Mouse (Mus musculus): ENCODE results near the gene Mast3. TPM values are rescaled to one million over a fixed set of nuclear protein-coding genes. Genes with fewer than 3 reads are reported as not detected.

Mast3 gene
- polyA plus RNA-seq, 1 experiment from 2014 or later = 14.7 TPM

GRCm38 (mm10) chr8:70801830-70802229, 3.0 kb downstream of the Mast3 start:
- Histone ChIP-seq H3K4me3 (ENCODE audit: low read depth, low read length) (no peak overlapping the region), H3K27me3 (ENCODE audit: control insufficient read depth, insufficient read depth, low read length) (peaks cover 57% of the 10 kb centered on the region), H3K9me3 (ENCODE audit: control insufficient read depth, low read length) (no peaks in the 10 kb centered on the region), H3K9ac (ENCODE audit: low read length) (no peak overlapping the region), H3K27ac (ENCODE audit: low read depth, low read length) (no peak overlapping the region), H3K4me1 (ENCODE audit: control insufficient read depth, insufficient read depth, low read length) (peaks cover 17% of the 10 kb centered on the region), H3K36me3 (ENCODE audit: control insufficient read depth, insufficient read depth, low read length) (no peaks in the 10 kb centered on the region), H3K4me2 (ENCODE audit: low read depth) (no peak overlapping the region)
- DNase-seq (ENCODE audit: low spot score) = no peak
- no peak for ATAC-seq (ENCODE audit: insufficient read depth, low FRiP score, low TSS enrichment)
- WGBS = 78% methylated on average over 1 of the region's 1 CpGs

DNA sequence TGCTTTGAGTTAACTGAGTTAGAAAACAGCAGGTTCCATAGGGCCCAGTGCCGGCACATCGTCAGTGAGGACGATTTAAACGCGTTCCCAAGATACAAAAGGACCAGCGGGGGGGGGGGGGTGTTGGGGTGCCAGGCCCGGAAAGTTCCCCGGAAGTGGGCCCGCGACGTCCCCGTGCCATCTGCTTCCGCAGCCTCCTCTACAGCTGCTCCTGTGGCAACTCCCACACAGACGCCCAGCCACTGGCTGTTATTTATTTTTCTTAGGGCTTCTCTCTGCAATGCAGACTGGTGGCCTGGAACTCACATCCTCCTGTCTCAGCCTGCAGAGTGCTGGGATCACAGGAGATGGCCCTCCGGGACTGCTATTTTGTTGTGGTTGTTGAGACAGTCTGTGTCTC, 3.7 kb downstream of the Mast3 start:
- Histone ChIP-seq H3K4me3 (ENCODE audit: low read depth, low read length) (no peak overlapping the region), H3K36me3 (ENCODE audit: control insufficient read depth, insufficient read depth, low read length) (no peaks in the 10 kb centered on the region), H3K27me3 (ENCODE audit: control insufficient read depth, insufficient read depth, low read length) (peaks cover 58% of the 10 kb centered on the region), H3K4me1 (ENCODE audit: control insufficient read depth, insufficient read depth, low read length) (peaks cover 23% of the 10 kb centered on the region), H3K9me3 (ENCODE audit: control insufficient read depth, low read length) (no peaks in the 10 kb centered on the region), H3K4me2 (ENCODE audit: low read depth) (no peak overlapping the region), H3K9ac (ENCODE audit: low read length) (no peak overlapping the region), H3K27ac (ENCODE audit: low read depth, low read length) (no peak overlapping the region)
- no peak for DNase-seq (ENCODE audit: low spot score)
- no peak for ATAC-seq (ENCODE audit: insufficient read depth, low FRiP score, low TSS enrichment)
- 43% methylated on average over 15 of the region's 15 CpGs for WGBS

DNA sequence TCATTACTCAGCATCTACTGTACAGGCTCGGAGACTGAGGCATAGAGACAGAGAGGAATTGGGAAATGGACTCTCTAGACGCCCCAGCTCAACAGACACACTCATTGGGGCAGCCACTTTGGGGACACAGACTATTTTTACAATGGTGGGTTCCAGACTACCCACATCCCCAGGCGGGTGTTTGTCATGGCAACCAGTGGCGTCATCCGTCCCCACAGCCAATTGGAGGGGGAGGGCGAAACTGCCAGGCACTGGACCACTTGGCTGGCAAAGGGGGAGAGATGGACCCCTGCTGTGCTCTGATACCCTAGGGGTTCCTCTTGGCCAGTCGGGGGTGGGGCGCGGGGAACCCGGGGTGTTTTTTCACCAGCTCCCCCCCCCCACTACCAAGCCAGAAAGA, 4.2 kb downstream of the Mast3 start:
- 50% methylated on average over 10 of the region's 10 CpGs for WGBS
- H3K27me3 ChIP-seq (ENCODE audit: control insufficient read depth, insufficient read depth, low read length) = peaks cover 55% of the 10 kb centered on the region
- H3K4me1 ChIP-seq (ENCODE audit: control insufficient read depth, insufficient read depth, low read length) = peaks cover 24% of the 10 kb centered on the region
- no peaks in the 10 kb centered on the region for H3K9me3 ChIP-seq (ENCODE audit: control insufficient read depth, low read length)
- H3K9ac ChIP-seq (ENCODE audit: low read length) = no peak overlapping the region
- ATAC-seq (ENCODE audit: insufficient read depth, low FRiP score, low TSS enrichment) (no peak), DNase-seq (ENCODE audit: low spot score) (no peak)
- no peaks in the 10 kb centered on the region for H3K36me3 ChIP-seq (ENCODE audit: control insufficient read depth, insufficient read depth, low read length)
- H3K27ac ChIP-seq (ENCODE audit: low read depth, low read length) = no peak overlapping the region
- no peak overlapping the region for H3K4me2 ChIP-seq (ENCODE audit: low read depth)
- no peak overlapping the region for H3K4me3 ChIP-seq (ENCODE audit: low read depth, low read length)

- Histone ChIP-seq H3K27me3 (ENCODE audit: control insufficient read depth, insufficient read depth, low read length) (peaks cover 39% of the 10 kb centered on the region), H3K9me3 (ENCODE audit: control insufficient read depth, low read length) (no peaks in the 10 kb centered on the region), H3K36me3 (ENCODE audit: control insufficient read depth, insufficient read depth, low read length) (no peaks in the 10 kb centered on the region), H3K9ac (ENCODE audit: low read length) (no peak overlapping the region), H3K4me1 (ENCODE audit: control insufficient read depth, insufficient read depth, low read length) (peaks cover 16% of the 10 kb centered on the region), H3K4me2 (ENCODE audit: low read depth) (peak overlapping the region; percentile 65; the same call in 1 of the 2 replicates), H3K4me3 (ENCODE audit: low read depth, low read length) (peak overlapping the region; percentile 52), H3K27ac (ENCODE audit: low read depth, low read length) (no peak overlapping the region)
- DNase-seq (ENCODE audit: low spot score) = no peak
- WGBS = 14% methylated on average over 15 of the region's 15 CpGs
- no peak for ATAC-seq (ENCODE audit: insufficient read depth, low FRiP score, low TSS enrichment)
These were observed 6.6 kb downstream of the Mast3 start for GRCm38 (mm10) chr8:70798281-70798680.

DNA sequence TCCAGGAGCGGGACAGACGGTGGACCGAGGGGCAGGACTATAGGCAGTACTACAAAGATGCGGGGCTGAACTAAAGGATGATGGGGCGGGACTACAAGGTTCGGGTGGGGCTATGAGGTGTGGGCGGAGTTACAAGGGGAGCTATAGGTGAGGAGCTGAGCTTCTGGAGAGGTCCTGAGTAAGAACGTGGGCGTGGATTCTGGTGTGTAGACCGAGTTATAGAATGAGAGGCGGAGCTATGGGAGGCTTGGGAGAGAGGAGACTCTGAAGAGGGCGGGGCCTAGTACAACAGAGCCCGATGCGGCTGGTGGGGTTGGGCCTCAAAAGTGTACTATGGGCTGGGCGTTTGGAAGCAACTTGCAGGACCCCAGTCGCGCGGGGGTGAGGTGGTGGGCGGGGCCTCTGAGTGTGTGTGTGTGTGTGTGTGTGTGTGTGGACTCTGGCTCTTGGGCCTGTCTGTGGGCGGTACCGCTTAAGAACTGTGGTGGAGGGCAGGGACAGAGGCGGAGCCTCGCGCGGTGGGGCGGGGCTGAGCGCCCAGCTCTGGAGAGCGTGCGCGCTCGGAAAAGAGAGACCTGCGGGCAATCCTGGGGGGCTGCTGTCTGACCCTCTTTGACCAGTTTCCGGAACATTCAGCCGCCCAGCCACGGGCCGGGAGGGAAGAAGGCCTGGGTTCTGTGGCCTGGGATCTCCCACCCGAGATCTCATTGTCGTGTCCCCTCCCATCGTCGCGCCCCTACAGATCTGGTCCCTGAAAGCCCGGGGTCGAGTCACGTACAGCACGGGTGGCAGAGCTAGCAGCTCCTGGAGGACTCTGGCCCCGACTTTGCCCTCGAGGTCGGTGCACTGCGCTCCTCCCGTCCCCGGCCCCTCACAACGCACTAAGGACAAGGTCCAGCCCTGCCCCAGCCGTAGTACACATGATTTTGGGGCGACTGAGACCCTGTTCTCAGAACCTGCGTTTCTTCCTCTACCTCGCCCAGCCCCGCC, 7.5 kb downstream of the Mast3 start:
- Histone ChIP-seq H3K4me1 (ENCODE audit: control insufficient read depth, insufficient read depth, low read length) (peaks cover 24% of the 10 kb centered on the region), H3K9me3 (ENCODE audit: control insufficient read depth, low read length) (no peaks in the 10 kb centered on the region), H3K36me3 (ENCODE audit: control insufficient read depth, insufficient read depth, low read length) (no peaks in the 10 kb centered on the region), H3K4me3 (ENCODE audit: low read depth, low read length) (peak overlapping the region; percentile 52), H3K9ac (ENCODE audit: low read length) (peak overlapping the region; percentile 61), H3K27ac (ENCODE audit: low read depth, low read length) (peak overlapping the region; percentile 39; the same call in 1 of the 2 replicates), H3K4me2 (ENCODE audit: low read depth) (peak overlapping the region; percentile 65), H3K27me3 (ENCODE audit: control insufficient read depth, insufficient read depth, low read length) (peaks cover 36% of the 10 kb centered on the region)
- under 1% methylated on average over 49 of the region's 57 CpGs for WGBS
- peak; percentile 79 for ATAC-seq (ENCODE audit: insufficient read depth, low FRiP score, low TSS enrichment)
- peak; percentile 89 for DNase-seq (ENCODE audit: low spot score)

DNA sequence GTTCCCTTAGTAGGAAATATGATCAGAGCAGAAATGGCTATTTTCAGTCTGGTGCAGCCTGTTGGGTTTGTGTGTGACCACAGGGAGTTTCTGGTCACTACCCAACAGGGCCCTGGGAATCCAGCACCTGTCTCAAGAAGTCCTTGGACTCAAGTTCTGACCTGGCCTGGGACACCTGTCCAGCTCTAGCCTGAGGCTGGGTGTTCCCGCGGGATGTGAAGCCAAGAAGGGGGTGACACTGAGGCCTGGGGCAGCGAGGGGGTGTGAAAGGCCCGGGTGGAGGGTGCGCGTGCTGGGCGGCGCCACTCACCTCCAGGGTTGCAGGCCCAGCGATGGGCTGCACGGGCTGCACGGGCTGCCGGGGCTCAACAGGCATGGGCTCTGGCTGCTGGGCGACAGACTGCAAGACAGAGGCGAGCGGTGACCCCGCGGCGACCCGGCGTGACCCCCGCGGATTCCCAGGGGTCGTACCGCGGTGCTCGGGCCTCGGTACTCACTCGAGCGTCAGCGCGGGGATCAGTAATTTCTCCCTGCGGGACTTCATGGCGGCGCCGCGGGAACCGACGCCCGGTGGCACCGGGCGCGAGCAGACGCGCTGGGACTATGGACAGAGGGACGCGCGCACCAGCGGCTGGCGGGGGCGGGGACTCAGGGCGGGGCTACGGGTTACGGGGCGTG, 8.3 kb downstream of the Mast3 start:
- Histone ChIP-seq H3K4me3 (ENCODE audit: low read depth, low read length) (peak overlapping the region; percentile 52), H3K4me1 (ENCODE audit: control insufficient read depth, insufficient read depth, low read length) (peaks cover 27% of the 10 kb centered on the region), H3K9ac (ENCODE audit: low read length) (peak overlapping the region; percentile 61), H3K36me3 (ENCODE audit: control insufficient read depth, insufficient read depth, low read length) (no peaks in the 10 kb centered on the region), H3K27ac (ENCODE audit: low read depth, low read length) (peak overlapping the region; percentile 39; the same call in 1 of the 2 replicates), H3K4me2 (ENCODE audit: low read depth) (peak overlapping the region; percentile 65), H3K9me3 (ENCODE audit: control insufficient read depth, low read length) (no peaks in the 10 kb centered on the region), H3K27me3 (ENCODE audit: control insufficient read depth, insufficient read depth, low read length) (peaks cover 36% of the 10 kb centered on the region)
- ATAC-seq (ENCODE audit: insufficient read depth, low FRiP score, low TSS enrichment) = no peak
- WGBS = 2% methylated on average over 53 of the region's 54 CpGs
- DNase-seq (ENCODE audit: low spot score) = no peak

DNA sequence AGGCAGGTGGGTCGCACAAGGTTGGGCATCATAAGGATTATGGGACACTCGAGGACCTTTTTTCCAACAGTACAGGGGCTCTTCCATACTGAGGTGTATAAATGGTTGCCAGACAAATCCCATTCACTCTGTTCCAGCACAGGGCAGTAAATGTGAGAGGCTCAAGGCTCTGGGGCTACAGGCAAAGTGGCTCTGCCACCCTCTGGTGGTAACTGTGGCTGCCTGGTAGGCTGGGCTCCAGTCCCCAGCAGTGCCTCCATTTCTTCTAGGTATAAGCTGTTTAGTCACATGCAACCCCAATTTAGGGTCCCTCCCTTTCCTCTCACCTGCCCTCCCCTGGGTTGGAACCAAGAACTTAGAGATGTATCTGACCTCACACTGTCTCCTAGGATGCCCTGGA, 9.5 kb downstream of the Mast3 start:
- no peak for ATAC-seq (ENCODE audit: insufficient read depth, low FRiP score, low TSS enrichment)
- Histone ChIP-seq H3K4me1 (ENCODE audit: control insufficient read depth, insufficient read depth, low read length) (peaks cover 34% of the 10 kb centered on the region), H3K4me3 (ENCODE audit: low read depth, low read length) (no peak overlapping the region), H3K4me2 (ENCODE audit: low read depth) (no peak overlapping the region), H3K9me3 (ENCODE audit: control insufficient read depth, low read length) (no peaks in the 10 kb centered on the region), H3K27ac (ENCODE audit: low read depth, low read length) (no peak overlapping the region), H3K27me3 (ENCODE audit: control insufficient read depth, insufficient read depth, low read length) (peaks cover 33% of the 10 kb centered on the region), H3K9ac (ENCODE audit: low read length) (no peak overlapping the region), H3K36me3 (ENCODE audit: control insufficient read depth, insufficient read depth, low read length) (no peaks in the 10 kb centered on the region)
- DNase-seq (ENCODE audit: low spot score) = no peak
- 82% methylated on average over 2 of the region's 2 CpGs for WGBS

GRCm38 (mm10) chr8:70794215-70794614, 10.6 kb downstream of the Mast3 start:
- Histone ChIP-seq H3K4me1 (ENCODE audit: control insufficient read depth, insufficient read depth, low read length) (peaks cover 34% of the 10 kb centered on the region), H3K27ac (ENCODE audit: low read depth, low read length) (no peak overlapping the region), H3K27me3 (ENCODE audit: control insufficient read depth, insufficient read depth, low read length) (peaks cover 23% of the 10 kb centered on the region), H3K9ac (ENCODE audit: low read length) (no peak overlapping the region), H3K4me2 (ENCODE audit: low read depth) (no peak overlapping the region), H3K36me3 (ENCODE audit: control insufficient read depth, insufficient read depth, low read length) (no peaks in the 10 kb centered on the region), H3K4me3 (ENCODE audit: low read depth, low read length) (no peak overlapping the region), H3K9me3 (ENCODE audit: control insufficient read depth, low read length) (no peaks in the 10 kb centered on the region)
- no peak for ATAC-seq (ENCODE audit: insufficient read depth, low FRiP score, low TSS enrichment)
- DNase-seq (ENCODE audit: low spot score) = no peak
- WGBS = 92% methylated on average over 2 of the region's 2 CpGs

Measured in neural tube, embryonic 11.5 days (tissue).